Mouse (Mus musculus) cerebellum, postnatal 36 days (tissue): Measurements from ENCODE around the gene Zfp85.
"Not testable (repeated sequence)": the region's sequence is repeated elsewhere in the genome, so short reads cannot be mapped to it uniquely, and the experiment has no call there.

Source experiments
- DNase-seq, 2 experiments: peaks; one replicate each; pipeline ENCODE4 v3.0.0; 2021 to 2022; ENCODE audit warnings: mixed read lengths in 2 of 2

The Zfp85 gene

DNA sequence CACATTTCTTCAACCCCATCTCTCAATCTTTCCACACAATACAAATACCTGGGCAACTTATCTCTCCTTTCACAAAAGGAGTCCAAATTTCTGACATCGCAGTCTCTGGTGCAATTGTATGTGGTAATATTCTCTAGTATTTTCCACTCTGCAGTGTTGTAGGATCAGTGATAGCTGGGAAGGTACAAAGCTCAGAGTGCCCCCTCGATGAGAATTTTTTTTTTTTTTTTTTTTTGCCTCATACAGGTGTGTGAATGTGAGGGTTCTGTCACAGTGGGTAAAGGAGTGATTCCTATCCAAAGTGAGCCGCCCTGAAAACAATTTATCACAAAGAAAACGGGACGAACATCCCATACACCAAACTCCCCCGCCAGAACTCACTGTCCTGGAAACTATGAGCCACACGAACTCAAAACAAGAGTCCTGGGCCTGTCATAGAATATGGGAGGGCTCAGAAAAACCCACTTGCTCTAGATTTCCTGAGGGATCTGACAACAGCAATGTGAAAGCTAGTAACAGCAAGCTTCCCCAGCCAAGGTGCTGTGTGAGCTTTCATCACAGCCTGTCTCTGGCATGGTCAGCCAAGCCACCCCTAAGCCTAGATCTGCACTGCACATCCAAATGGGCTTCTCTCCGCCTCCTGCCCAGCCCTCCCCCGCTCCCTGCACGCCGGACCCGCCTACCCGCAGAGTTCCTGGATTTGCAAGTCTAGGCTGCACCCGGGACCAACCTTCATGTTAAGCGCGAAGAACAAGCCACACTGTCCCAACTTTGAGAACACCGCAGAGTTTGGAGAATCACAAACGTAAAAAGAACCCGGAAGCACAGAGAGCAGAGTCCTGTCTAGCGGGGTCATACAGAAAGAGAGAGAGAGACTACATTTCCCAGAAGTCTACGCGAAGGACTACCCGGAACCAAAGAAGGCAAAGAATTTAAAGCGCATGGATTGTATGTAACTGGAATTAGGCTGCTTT, at the start of gene Zfp85:
Zfp85 (minus strand) TSS at position 896 of the 974 bp plus-strand sequence.
- peak; percentile 52 to 57 for DNase-seq

DNA sequence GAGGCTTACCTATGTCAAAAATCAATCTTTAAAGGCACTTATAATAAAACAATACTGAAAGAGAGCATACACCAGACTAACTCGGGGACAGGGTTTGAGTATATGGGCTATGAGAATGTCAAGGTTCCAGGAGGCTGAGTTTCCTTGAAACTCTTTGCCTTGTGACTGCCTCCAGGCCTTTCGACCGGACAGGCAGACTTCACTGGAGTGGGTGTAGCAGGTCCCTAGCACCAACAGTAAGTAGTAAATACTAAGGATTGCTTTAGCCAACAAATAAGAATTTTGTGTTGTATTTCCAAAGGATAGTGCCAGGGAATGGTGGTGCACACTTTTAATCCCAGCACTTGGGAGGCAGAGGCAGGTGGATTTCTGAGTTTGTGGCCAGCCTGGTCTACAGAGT, 44.1 kb upstream of the Zfp85 start:
- not testable (repeated sequence) for DNase-seq

- DNase-seq = no peak
These were observed 43.6 kb upstream of the Zfp85 start for GRCm38 (mm10) chr13:67798618-67799017.

DNA sequence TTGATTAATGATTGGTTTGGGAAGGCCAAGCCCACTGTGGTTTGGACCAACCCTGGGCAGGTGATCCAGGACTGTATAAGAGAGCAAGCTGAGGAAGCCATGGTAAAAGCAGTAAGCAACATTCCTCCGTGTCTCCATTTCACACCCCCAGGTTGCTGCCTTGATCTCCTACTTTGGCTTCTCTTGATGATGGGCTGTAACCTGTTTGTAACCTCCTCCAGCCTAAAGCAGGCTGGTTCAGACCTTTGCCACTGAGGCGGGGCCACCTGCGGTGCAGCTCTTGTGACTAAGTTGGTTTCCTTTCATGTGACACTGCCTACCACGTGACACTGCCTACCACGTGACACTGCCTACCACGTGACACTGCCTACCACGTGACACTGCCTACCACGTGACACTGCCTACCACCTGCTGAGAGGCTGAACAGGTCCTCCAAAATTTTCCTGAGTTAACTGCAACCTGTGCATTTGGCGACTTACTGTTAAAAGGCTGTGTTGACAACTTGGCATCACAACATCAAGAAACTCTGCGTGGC, 37.0 kb upstream of the Zfp85 start:
- no peak for DNase-seq

DNA sequence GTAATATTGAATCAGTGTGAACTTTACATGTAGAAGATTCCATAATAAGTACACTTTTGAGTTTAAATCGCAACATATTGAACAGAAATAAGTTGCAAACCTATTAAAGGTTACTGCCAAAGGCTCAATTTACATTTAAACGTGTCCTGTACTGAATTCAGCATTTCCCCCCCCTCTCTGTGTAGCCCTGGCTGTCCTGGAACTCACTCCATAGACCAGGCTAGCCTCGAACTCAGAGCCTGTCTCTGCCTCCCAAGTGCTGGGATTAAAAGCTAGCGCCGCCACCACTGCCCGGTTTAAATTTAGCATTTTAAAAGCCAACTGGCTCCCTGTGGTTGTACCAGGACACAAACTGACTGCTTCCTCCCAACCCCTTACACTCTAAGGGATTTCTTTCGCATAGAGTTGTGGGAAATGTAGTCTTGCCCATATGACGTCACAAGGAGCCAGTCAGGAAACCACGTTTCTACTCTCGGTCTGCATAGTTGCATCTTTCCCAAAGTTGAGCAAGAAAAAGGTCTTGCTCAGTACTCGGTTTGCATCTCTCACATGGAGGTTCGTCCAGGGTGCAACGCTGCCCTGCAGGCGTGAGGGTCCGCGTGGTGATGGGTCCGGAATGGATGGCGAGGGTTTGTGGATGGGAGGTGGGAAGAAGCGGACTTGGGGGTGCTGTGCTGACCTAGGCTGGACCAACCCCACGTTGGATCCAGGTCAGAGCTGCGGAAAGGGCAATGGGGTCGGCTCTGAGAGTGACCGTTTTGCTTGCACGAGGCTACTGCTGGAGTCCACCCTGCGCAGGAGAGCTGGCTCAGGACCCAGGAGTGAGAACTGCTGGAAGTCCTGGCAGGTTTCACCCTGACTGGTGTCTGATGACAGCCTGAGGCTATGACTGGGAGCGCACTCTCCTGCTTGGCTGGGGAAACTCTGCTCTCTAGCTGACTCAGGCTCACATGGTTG, 24.5 kb upstream of the Zfp85 start, which contains the start of gene Zfp493:
Zfp493 (plus strand) TSS at position 429 of the 957 bp plus-strand sequence.
- peak; percentile 45 to 72 for DNase-seq

GRCm38 (mm10) chr13:67763031-67763768, 8.2 kb upstream of the Zfp85 start:
- DNase-seq = no peak

DNA sequence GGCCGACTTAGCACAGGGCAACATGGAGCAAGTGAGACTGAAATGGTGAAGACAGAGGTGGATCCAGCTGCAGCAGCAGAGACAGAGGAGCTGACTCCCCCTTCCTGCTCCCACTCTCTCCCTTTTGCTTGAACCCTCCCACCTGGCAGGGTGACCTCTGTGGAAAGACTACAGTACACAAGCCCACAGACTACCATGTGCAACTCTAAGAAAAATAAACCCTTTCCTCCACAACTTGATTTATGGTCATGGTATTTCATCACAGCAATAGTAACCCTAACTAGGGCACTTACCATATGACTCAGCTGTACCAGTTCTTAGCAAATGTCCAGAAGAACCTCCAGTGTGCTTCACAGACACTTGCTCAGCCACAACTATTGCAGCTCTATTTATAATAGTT, 4.9 kb upstream of the Zfp85 start:
- no peak for DNase-seq

DNA sequence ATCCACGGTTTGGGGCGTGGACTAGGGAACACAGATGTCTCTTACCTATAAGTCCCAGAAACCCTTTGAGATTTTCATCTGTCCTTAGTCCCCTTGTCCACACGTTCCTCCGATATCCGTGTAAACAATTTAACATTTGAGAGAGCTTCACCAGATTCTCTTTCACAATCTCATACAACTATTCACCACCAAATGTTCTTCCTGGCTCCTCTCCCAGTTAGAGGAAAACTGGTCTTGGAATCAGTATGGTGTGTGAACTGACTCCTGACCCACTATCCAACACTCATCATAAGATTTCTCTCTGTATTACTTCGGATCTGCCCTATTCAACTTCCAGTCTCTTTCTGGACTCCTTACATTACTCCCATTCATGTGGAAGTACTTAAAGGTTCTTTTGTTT, 733 bp upstream of the Zfp85 start:
- DNase-seq = no peak

GRCm38 (mm10) chr13:67743896-67744295, 11.1 kb downstream of the Zfp85 start:
- no peak for DNase-seq

DNA sequence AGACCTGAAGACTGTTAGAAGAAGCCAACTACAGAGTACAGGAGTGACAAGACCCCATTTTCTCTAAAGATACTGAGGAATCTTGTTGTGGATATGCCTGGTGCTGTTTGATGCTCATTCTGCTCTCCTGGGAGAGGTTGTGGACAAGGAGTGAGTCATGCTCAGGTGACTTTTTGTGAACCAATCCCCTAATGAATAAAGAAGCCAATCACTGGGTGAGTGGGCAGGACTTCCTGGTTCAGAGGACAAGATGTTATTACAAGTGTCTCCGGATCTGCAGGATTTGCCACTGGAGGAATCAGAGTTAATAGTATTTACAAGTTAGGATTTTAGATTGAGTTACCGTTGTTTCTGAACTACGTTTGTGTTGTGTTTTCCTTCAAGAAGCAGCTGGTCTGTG, 12.1 kb downstream of the Zfp85 start:
- DNase-seq = no peak

DNA sequence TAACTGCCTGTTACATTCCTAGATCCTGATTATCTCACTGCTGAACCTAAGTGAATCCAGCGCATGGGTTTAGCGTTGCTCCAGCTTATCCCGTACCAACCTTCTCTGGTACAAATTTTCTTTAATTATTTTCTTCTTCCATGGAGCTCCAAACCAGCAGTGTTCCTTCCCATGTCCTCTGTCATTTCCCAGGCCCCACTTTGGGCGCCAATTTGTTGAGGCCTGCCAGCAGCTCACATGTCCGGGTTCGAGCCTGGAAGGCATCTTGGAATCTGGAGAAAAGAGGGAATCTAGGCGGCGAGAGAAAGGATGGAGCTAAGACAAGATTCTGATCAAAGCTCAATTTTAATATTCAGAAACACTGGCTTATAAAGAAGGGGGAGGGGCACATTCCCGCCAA, 20.6 kb downstream of the Zfp85 start:
- not testable (repeated sequence) for DNase-seq

DNA sequence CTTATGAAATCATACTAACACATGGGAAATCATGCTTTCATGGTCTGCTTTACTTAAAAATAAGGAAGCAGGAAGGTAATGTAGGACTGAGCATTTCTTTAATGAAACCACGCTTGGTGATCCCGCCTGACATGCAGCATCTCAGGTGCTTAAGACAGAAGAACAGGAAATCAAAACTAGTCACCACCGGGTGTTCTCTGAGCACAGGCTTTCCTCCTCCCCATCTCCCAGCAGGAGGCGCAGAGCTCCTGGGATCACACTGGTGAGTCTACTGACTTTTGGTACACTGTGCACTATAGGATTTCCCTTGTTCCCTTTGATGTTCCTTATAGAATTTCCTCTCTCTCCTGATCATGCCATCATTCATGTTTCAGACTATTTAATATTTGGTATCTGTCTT, 25.6 kb downstream of the Zfp85 start:
- peak in 1 of 2 experiments; percentile 10 for DNase-seq

GRCm38 (mm10) chr13:67728641-67729318, 26.2 kb downstream of the Zfp85 start, which contains the start of gene Zfp65:
Zfp65 (minus strand) TSS chr13:67729173.
- peak; percentile 45 to 66 for DNase-seq

DNA sequence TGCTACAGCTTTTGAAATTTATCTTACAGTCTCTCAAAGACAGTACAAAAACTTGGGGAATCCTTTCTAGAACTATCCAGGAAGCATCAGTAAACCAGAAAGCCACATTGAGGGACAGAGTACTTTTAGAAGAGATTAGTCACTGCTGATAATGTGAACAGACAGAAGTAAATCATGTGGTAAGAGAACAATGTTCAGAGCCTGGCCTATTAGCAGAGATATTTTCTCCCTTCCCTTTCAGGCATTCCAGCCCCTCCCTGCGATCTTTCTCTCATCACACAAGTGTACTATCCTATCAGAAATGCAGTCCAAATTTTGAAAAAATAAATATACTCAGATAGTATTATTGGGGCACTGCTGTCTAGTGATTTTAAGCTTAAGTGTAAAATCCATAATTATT, 26.9 kb downstream of the Zfp85 start:
- no peak for DNase-seq

DNA sequence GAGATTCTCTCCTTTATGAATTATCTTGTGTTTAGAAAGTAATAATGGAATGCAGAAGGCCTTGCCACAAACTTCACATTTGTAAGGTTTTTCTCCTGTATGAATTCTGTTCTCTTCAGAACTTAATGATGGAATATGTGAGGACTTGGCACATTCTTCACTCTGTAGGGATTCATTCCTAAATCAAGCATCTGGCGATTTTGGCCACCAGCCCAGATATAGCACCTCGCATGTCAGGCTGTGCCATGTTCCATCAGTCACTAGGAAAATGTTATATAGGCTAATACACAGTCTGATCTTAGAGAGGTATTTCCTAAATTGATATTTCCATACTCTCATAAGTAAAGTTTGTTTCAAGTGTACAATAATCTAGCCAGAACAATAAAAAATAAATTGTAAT, 29.7 kb downstream of the Zfp85 start:
- peak; percentile 20 to 39 for DNase-seq

GRCm38 (mm10) chr13:67723848-67724479, 31.1 kb downstream of the Zfp85 start:
- peak; percentile 87 to 90 for DNase-seq
